In the genomic region with DNA sequence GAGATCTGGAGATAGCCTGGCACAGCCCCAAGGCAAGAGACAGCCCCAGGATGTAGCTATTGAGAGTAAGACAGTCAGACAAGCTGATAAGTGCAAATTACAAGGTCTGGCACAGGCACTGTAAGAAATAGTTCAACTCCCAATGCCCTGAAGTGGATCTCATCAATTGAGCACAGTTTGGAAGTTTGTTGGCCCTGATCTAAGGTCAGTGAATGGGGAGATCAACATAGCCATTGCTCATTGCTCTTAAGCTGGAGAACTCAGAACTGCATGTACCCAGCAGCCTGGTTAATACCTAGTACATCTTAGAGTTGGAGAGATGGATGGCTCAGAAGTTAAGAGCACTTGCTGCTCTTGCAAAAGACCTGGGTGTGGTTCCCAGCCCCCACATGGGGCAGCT, we compare ENCODE assay signal across 24 mouse cellular contexts.
A peak's percentile ranks its signal among the peaks of the same experiment; 100 is the strongest.
DNase-seq lines count a peak whose midpoint lies in the region; ATAC-seq and TF ChIP-seq lines count a peak whose summit lies in the region.
"Had no signal": no experiment of that assay in that cellular context is flagged by ENCODE, and none has a peak within 500 bp of the region (broad histone marks: within the 10 kb centered on the region; RNA-seq: fewer than 3 reads in every experiment).

No protein-coding gene starts in this region.

- TF ChIP-seq CTCF in gastrocnemius, adult 2 months (IDR thresholded peaks at IDR 0.05) = no peak

- intact Hi-C loops in gastrocnemius, adult 2 months (cut with DNase I) = no loop called here

- no peak overlapping the region for H3K4me3 ChIP-seq in gastrocnemius, adult 2 months
- H3K4me3 ChIP-seq: embryonic facial prominence, embryonic 12.5 days; embryonic facial prominence, embryonic 15.5 days; heart, embryonic 12.5 days; heart, embryonic 15.5 days had no signal

- no peak for ATAC-seq in CD4-positive, CD25-positive, alpha-beta regulatory T cell, adult 4 months
- ATAC-seq: activated CD4-positive, CD25-positive, alpha-beta regulatory T cell, adult 4 months; forebrain, embryonic 14.5 days; forebrain, postnatal 0 days; hindbrain, postnatal 0 days; inflammation-experienced regulatory T-cells, adult 6 months; intestine, embryonic 16.5 days had no signal

- no peak overlapping the region for H3K27ac ChIP-seq in gastrocnemius, adult 2 months
- H3K27ac ChIP-seq: embryonic facial prominence, embryonic 12.5 days; embryonic facial prominence, embryonic 15.5 days; heart, embryonic 15.5 days; hindbrain, embryonic 14.5 days; hindbrain, postnatal 0 days had no signal

- DNase-seq in gastrocnemius, adult 2 months = peak; percentile 26
- no peak for DNase-seq in gastrocnemius, postnatal 4 days (ENCODE audit: low spot score in 2 of 2)
- DNase-seq in lung, adult 18-20 months = peak; percentile 6 to 11
- DNase-seq in lung, postnatal 25 days (ENCODE audit: low spot score) = no peak
- peak; percentile 75 for DNase-seq in skeletal muscle tissue, adult 2 months (ENCODE audit: low read depth, low spot score)
- DNase-seq: adrenal gland, adult 8-10 months; cerebellum, adult 11 months; cerebellum, adult 2 months; cerebellum, adult 9-11 months; cerebellum, postnatal 25 days; forebrain, postnatal 0 days; heart, postnatal 10 days; heart, postnatal 4 days had no signal

Comparison
In these comparisons a context has a peak if more than half of its experiments do, and no peak if none do; other contexts are left out.
1. DNase-seq: peak in gastrocnemius, adult 2 months (single experiment), lung, adult 18-20 months (2 of 2) and skeletal muscle tissue, adult 2 months (single experiment); none in gastrocnemius, postnatal 4 days (0 of 2) and lung, postnatal 25 days (single experiment).